Mouse (Mus musculus): ENCODE measurements around the gene Spns1.

DNA sequence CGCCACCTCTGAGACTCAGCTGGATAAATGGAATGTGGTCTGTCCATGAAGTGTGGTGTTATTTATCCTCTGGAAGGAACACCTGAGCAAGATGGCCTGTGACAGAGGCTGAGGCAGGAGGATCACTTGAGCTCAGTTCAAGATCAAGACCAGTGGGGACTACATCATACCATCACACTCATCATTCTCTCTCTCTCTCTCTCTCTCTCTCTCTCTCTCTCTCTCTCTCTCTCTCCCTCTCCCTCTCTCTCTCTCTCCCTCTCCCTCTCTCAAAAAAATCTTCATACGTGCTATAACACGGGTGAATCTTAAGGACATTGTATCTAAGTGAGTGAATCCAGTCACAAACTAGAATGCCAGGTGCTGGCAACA lies 23.3 kb downstream of the Spns1 start:
- TF ChIP-seq CTCF (IDR thresholded peaks at IDR 0.05; ENCODE audit: low read depth) (no peak), EP300 (optimal IDR thresholded peaks at IDR 0.05) (no peak)

All from stomach, postnatal 0 days (tissue).